Mouse (Mus musculus) hindbrain, embryonic 11.5 days (tissue): ENCODE results near the gene Nlrp3. TPM values are rescaled to one million over a fixed set of nuclear protein-coding genes. Genes with fewer than 3 reads are reported as not detected.

ENCODE experiments used
- ATAC-seq: fragments of 200-750 bp; cut with Nextera tagmentation; 2 replicates; pipeline ENCODE4 v1.8.0; 2017; ENCODE audit warnings: mild to moderate bottlenecking, moderate TSS enrichment, moderate library complexity; ENCODE audit not compliant: low FRiP score
- DNase-seq: peaks from one replicate; pipeline ENCODE4 v3.0.0-alpha.2; 2015; ENCODE audit warnings: low spot score
- H3K27ac ChIP-seq: fragments of 300-500 bp; sonication (generic); 2 replicates; pipeline ENCODE4 v1.5.1; 2014; ENCODE audit warnings: mild to moderate bottlenecking, low read depth, low read length
- H3K27me3 ChIP-seq: fragments of 300-500 bp; sonication (generic); 2 replicates; pipeline ENCODE4 v1.6.1; 2014; ENCODE audit warnings: mild to moderate bottlenecking, low read length, moderate library complexity, mixed read lengths; ENCODE audit not compliant: control insufficient read depth, insufficient read depth
- H3K36me3 ChIP-seq: fragments of 300-500 bp; sonication (generic); 2 replicates; pipeline ENCODE4 v1.6.1; 2014; ENCODE audit warnings: mild to moderate bottlenecking, low read length, moderate library complexity, mixed read lengths; ENCODE audit not compliant: control insufficient read depth, insufficient read depth
- H3K4me1 ChIP-seq: fragments of 300-500 bp; sonication (generic); replicated peaks from 2 replicates; pipeline ENCODE4 v1.6.1; 2014; ENCODE audit warnings: low read length, mixed read lengths; ENCODE audit not compliant: control insufficient read depth, insufficient read depth
- H3K4me2 ChIP-seq: fragments of 300-500 bp; sonication (generic); replicated peaks from 2 replicates; pipeline ENCODE4 v1.6.1; 2014; ENCODE audit warnings: mild to moderate bottlenecking, low read depth, low read length
- H3K4me3 ChIP-seq: fragments of 300-500 bp; sonication (generic); 2 replicates; pipeline ENCODE4 v1.5.1; 2014; ENCODE audit warnings: low read depth, low read length
- H3K9ac ChIP-seq: fragments of 300-500 bp; sonication (generic); 2 replicates; pipeline ENCODE4 v1.6.1; 2014; ENCODE audit warnings: low read depth, low read length
- H3K9me3 ChIP-seq: fragments of 300-500 bp; sonication (generic); 2 replicates; pipeline ENCODE4 v1.6.1; 2016; ENCODE audit warnings: low read length; ENCODE audit not compliant: control insufficient read depth
- WGBS: fragments of 180-500 bp; shearing (Covaris S2); extraction: QIAGEN DNeasy Blood & Tissue Kit; methylation state at CpG from one replicate; pipeline ENCODE4 v1.1.7; 2014; 5-methylcytosine and 5-hydroxymethylcytosine counted together
- polyA plus RNA-seq: library from polyadenylated mRNA; unstranded; fragments of >200 nt; fragmentation: Nextera tagmentation; extraction: Ambion mirVana; gene quantifications from 2 replicates; pipeline ENCODE4 v1.2.1, GENCODE M21; 2014

Gene Nlrp3
- polyA plus RNA-seq, 1 experiment from 2014 or later: 0.26 TPM

- Histone ChIP-seq H3K9me3 (no peaks in the 10 kb centered on the region), H3K27me3 (no peaks in the 10 kb centered on the region), H3K9ac (no peak overlapping the region), H3K4me2 (no peak overlapping the region), H3K4me3 (no peak overlapping the region), H3K36me3 (no peaks in the 10 kb centered on the region), H3K4me1 (no peaks in the 10 kb centered on the region), H3K27ac (no peak overlapping the region)
- no peak for ATAC-seq
- no peak for DNase-seq
- WGBS: 89% methylated on average over 5 of the region's 5 CpGs
Observed at GRCm38 (mm10) chr11:59611646-59612045, 70.3 kb downstream of the Nlrp3 start.

GRCm38 (mm10) chr11:59614120-59614519, 72.8 kb downstream of the Nlrp3 start:
- Histone ChIP-seq H3K4me3 (no peak overlapping the region), H3K27me3 (no peaks in the 10 kb centered on the region), H3K4me1 (no peaks in the 10 kb centered on the region), H3K4me2 (no peak overlapping the region), H3K9me3 (no peaks in the 10 kb centered on the region), H3K36me3 (no peaks in the 10 kb centered on the region), H3K27ac (no peak overlapping the region), H3K9ac (no peak overlapping the region)
- DNase-seq (peak; percentile 31), ATAC-seq (no peak)
- 66% methylated on average over 4 of the region's 4 CpGs for WGBS

Other genes with a start within 250 kb of the Nlrp3 start
- gene Wnt9a, start 234.6 kb upstream of the Nlrp3 start, polyA plus RNA-seq: 2.7 and 3.8 TPM in 2 replicates
- not detected in 2 replicates for gene Prss38, start 165.9 kb upstream of the Nlrp3 start, polyA plus RNA-seq
- 12.2 and 13.0 TPM in 2 replicates for gene Jmjd4, start 91.5 kb upstream of the Nlrp3 start, polyA plus RNA-seq
- gene Snap47, start 90.4 kb upstream of the Nlrp3 start, polyA plus RNA-seq: 183 and 195 TPM in 2 replicates
- 12.0 and 13.3 TPM in 2 replicates for gene Zfp867, start 69.1 kb upstream of the Nlrp3 start, polyA plus RNA-seq
- 17.1 and 17.9 TPM in 2 replicates for gene Zkscan17, start 14.8 kb upstream of the Nlrp3 start, polyA plus RNA-seq
- gene Olfr222, start 34.7 kb downstream of the Nlrp3 start, polyA plus RNA-seq: not detected in 2 replicates
- gene Olfr223, start 51.7 kb downstream of the Nlrp3 start, polyA plus RNA-seq: not detected in 2 replicates
- 49.7 and 62.9 TPM in 2 replicates for gene Mprip, start 119.7 kb downstream of the Nlrp3 start, polyA plus RNA-seq
- 0.31 and 0.47 TPM in 2 replicates for gene Pld6, start 246.1 kb downstream of the Nlrp3 start, polyA plus RNA-seq